Mouse (Mus musculus): Measurements from ENCODE around the gene Pate2. TPM values are rescaled to one million over a fixed set of nuclear protein-coding genes. Genes with fewer than 3 reads are reported as not detected.

Pate2 gene
- total and polyA plus RNA-seq, 3 experiments = 0.23 to 0.29 TPM; not detected in 1

DNA sequence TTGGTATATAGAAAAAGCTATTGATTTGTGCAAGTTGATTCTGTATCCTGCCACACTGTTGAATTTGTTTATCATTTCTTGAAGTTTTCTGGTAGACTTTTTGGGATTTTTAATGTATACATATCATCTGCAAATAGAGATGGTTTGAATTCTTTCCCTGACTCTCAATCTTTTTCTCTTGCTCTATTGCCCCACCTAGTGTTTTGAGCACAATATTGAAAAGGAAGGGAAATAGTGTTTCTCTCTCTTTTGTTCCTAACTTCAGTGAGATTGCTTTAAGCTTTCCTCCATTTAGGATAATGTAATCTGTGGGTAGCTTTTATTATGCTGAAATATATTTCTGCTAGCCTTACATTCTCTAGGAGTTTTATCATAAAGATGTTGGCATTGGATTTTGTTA lies 137.2 kb downstream of the Pate2 start (continued):
- TF ChIP-seq MXI1 (IDR thresholded peaks at IDR 0.05; ENCODE audit: low read depth, low read length) (no peak), USF2 (IDR thresholded peaks at IDR 0.05; ENCODE audit: borderline replicate concordance in 1 of 2, insufficient read depth in 1 of 2, low read depth in 1 of 2, low read length in 2 of 2) (no peak), POLR2A (IDR thresholded peaks at IDR 0.05; ENCODE audit: control insufficient read depth in 1 of 2, insufficient read depth in 1 of 2, low read depth in 1 of 2, low read length in 2 of 2, poor library complexity in 1 of 2) (no peak)

Other genes with a start within 250 kb of the Pate2 start
- gene Cdon, start 149.2 kb upstream of the Pate2 start, total RNA-seq (2012; rRNA removed) = 0.69 and 1.0 TPM in 2 replicates
- gene Cdon, start 149.2 kb upstream of the Pate2 start, polyA plus RNA-seq (2012; ENCODE audit: insufficient read depth in 1 of 2, insufficient read length in 2 of 2, low read depth in 1 of 2, low replicate concordance in 2 of 2, missing spikeins in 1 of 2) = 1 to 10 TPM in 1 of 2 experiments, not detected in 1; 1.5 TPM
- not detected in 2 replicates for gene Gm1113, start 52.0 kb upstream of the Pate2 start, total RNA-seq (2012; rRNA removed)
- not detected for gene Gm1113, start 52.0 kb upstream of the Pate2 start, polyA plus RNA-seq (2012; ENCODE audit: insufficient read depth in 1 of 2, insufficient read length in 2 of 2, low read depth in 1 of 2, low replicate concordance in 2 of 2, missing spikeins in 1 of 2)
- gene Ddx25, start 11.8 kb upstream of the Pate2 start, total RNA-seq (2012; rRNA removed) = 0.33 and 0.35 TPM in 2 replicates
- under 1 TPM in 1 of 2 experiments, not detected in 1; 0.35 TPM for gene Ddx25, start 11.8 kb upstream of the Pate2 start, polyA plus RNA-seq (2012; ENCODE audit: insufficient read depth in 1 of 2, insufficient read length in 2 of 2, low read depth in 1 of 2, low replicate concordance in 2 of 2, missing spikeins in 1 of 2)
- 20.0 and 23.8 TPM in 2 replicates for gene Pus3, start 11.7 kb upstream of the Pate2 start, total RNA-seq (2012; rRNA removed)
- 10 to 100 TPM in 1 of 2 experiments, not detected in 1; 15.8 TPM for gene Pus3, start 11.7 kb upstream of the Pate2 start, polyA plus RNA-seq (2012; ENCODE audit: insufficient read depth in 1 of 2, insufficient read length in 2 of 2, low read depth in 1 of 2, low replicate concordance in 2 of 2, missing spikeins in 1 of 2)
- 10.6 and 13.6 TPM in 2 replicates for gene Hyls1, start 114 bp downstream of the Pate2 start, total RNA-seq (2012; rRNA removed)
- 10 to 100 TPM in 1 of 2 experiments, not detected in 1; 10.5 TPM for gene Hyls1, start 114 bp downstream of the Pate2 start, polyA plus RNA-seq (2012; ENCODE audit: insufficient read depth in 1 of 2, insufficient read length in 2 of 2, low read depth in 1 of 2, low replicate concordance in 2 of 2, missing spikeins in 1 of 2)
- not detected in 2 replicates for gene Pate4, start 41.7 kb downstream of the Pate2 start, total RNA-seq (2012; rRNA removed)
- not detected for gene Pate4, start 41.7 kb downstream of the Pate2 start, polyA plus RNA-seq (2012; ENCODE audit: insufficient read depth in 1 of 2, insufficient read length in 2 of 2, low read depth in 1 of 2, low replicate concordance in 2 of 2, missing spikeins in 1 of 2)
- gene Pate3, start 77.9 kb downstream of the Pate2 start, total RNA-seq (2012; rRNA removed) = not detected in 2 replicates
- not detected for gene Pate3, start 77.9 kb downstream of the Pate2 start, polyA plus RNA-seq (2012; ENCODE audit: insufficient read depth in 1 of 2, insufficient read length in 2 of 2, low read depth in 1 of 2, low replicate concordance in 2 of 2, missing spikeins in 1 of 2)
- gene Pate1, start 117.1 kb downstream of the Pate2 start, total RNA-seq (2012; rRNA removed) = not detected in 2 replicates
- not detected for gene Pate1, start 117.1 kb downstream of the Pate2 start, polyA plus RNA-seq (2012; ENCODE audit: insufficient read depth in 1 of 2, insufficient read length in 2 of 2, low read depth in 1 of 2, low replicate concordance in 2 of 2, missing spikeins in 1 of 2)
- gene Gm17677, start 170.8 kb downstream of the Pate2 start, total RNA-seq (2012; rRNA removed) = not detected in 2 replicates
- not detected for gene Gm17677, start 170.8 kb downstream of the Pate2 start, polyA plus RNA-seq (2012; ENCODE audit: insufficient read depth in 1 of 2, insufficient read length in 2 of 2, low read depth in 1 of 2, low replicate concordance in 2 of 2, missing spikeins in 1 of 2)
- not detected in 2 replicates for gene Gm17727, start 207.8 kb downstream of the Pate2 start, total RNA-seq (2012; rRNA removed)
- not detected for gene Gm17727, start 207.8 kb downstream of the Pate2 start, polyA plus RNA-seq (2012; ENCODE audit: insufficient read depth in 1 of 2, insufficient read length in 2 of 2, low read depth in 1 of 2, low replicate concordance in 2 of 2, missing spikeins in 1 of 2)
- not detected in 2 replicates for gene Gm27235, start 219.8 kb downstream of the Pate2 start, total RNA-seq (2012; rRNA removed)
- gene Gm27235, start 219.8 kb downstream of the Pate2 start, polyA plus RNA-seq (2012; ENCODE audit: insufficient read depth in 1 of 2, insufficient read length in 2 of 2, low read depth in 1 of 2, low replicate concordance in 2 of 2, missing spikeins in 1 of 2) = not detected
- gene D730048I06Rik, start 219.8 kb downstream of the Pate2 start, total RNA-seq (2012; rRNA removed) = not detected in 2 replicates
- not detected for gene D730048I06Rik, start 219.8 kb downstream of the Pate2 start, polyA plus RNA-seq (2012; ENCODE audit: insufficient read depth in 1 of 2, insufficient read length in 2 of 2, low read depth in 1 of 2, low replicate concordance in 2 of 2, missing spikeins in 1 of 2)